Mouse (Mus musculus): ENCODE measurements at regions not wholly inside any gene's neighbourhood (a gene's known extent, or its start where the extent isn't known, plus 50 kb on each side); places are given as distances from the start of the nearest gene placed in this dataset.
"Not testable (repeated sequence)": the region's sequence is repeated elsewhere in the genome, so short reads cannot be mapped to it uniquely, and the experiment has no call there.

GRCm38 (mm10) chr4:89875375-89876055, 196.3 kb downstream of the Dmrta1 start:
- not testable (repeated sequence) for TF ChIP-seq CTCF, EP300 (IDR thresholded peaks at IDR 0.05; ENCODE audit: low read depth)
